In the genomic region with DNA sequence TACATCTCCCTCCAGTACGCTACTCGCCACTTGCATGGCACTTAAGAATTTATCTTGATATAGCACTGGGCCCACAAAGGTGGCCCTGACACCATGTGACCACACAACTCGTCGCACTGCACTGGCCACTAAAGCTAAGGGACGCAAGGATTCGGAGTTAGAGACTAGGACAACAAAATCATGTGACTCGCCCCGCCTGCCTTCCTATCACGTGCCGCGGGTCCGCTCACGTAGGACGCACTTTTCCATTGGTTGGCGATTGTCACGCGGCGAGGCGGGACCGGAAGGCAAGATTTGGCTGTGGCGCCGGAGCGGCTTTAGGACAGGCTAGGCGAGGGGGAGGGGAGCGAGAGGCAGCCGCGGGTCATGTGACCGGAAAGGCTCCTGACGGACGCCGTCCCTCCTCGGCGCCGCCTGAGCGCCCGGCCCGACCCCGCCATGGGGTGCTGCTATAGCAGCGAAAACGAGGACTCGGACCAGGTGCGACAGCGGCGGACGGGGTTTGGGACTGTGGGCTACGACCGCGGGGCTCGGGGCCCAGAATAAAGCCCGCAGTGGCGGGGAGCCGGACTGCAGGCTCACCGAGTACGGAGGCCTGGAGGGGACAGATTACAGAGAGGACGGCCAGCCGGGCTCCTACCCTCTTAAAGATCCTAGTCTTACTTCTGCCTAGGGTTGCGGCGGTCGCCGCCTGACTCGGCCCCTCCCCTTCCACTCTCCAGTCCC, we compare ENCODE assay signal across 8 mouse cellular contexts. TPM values are rescaled to one million over a fixed set of nuclear protein-coding genes. Genes with fewer than 3 reads are reported as not detected.
A peak's percentile ranks its signal among the peaks of the same experiment; 100 is the strongest.
DNase-seq lines count a peak whose midpoint lies in the region; ATAC-seq and TF ChIP-seq lines count a peak whose summit lies in the region.

A gene (plus strand): TSS at position 344 of the 726 bp plus-strand sequence.

- peak; percentile 89 for ATAC-seq in Patski
- peak; percentile 98 for ATAC-seq in hindbrain, embryonic 13.5 days (ENCODE audit: low FRiP score)

- peak within 1 kb of the TSS; percentile 97 for H3K27ac ChIP-seq in hindbrain, embryonic 13.5 days

- peak within 1 kb of the TSS; percentile 88 for H3K9ac ChIP-seq in hindbrain, embryonic 13.5 days

- peak; percentile 93 for DNase-seq in Patski (ENCODE audit: low read depth, low spot score)
- DNase-seq in cerebellum, postnatal 14 days, result peak; percentile 99 to 100
- DNase-seq in frontal cortex, postnatal 14 days (ENCODE audit: low spot score in 2 of 2), result peak; percentile 99 to 100
- DNase-seq in layer of hippocampus, postnatal 25 days (ENCODE audit: extremely low spot score in 1 of 2, low spot score in 1 of 2), result peak; percentile 96 to 97
- DNase-seq in lung, postnatal 25 days (ENCODE audit: low spot score), result peak; percentile 100
- DNase-seq in retina, embryonic 14.5 days (ENCODE audit: low spot score), result peak; percentile 99
- DNase-seq in thymus, postnatal 4 days, result peak; percentile 95

- CTCF ChIA-PET in Patski (lab: Charles Lee), result no interaction called here

- POLR2A ChIA-PET in Patski (lab: Charles Lee), result interaction anchor here (0.9 kb wide), 1 partner anchor 7 kb away, joined by 3 read pairs; no protein-coding TSS in a partner anchor

- WGBS in hindbrain, embryonic 13.5 days, result under 1% methylated on average over 60 of the region's 61 CpGs

- H3K4me3 ChIP-seq in hindbrain, embryonic 13.5 days, result peak within 1 kb of the TSS; percentile 77

- no peaks in the 10 kb centered on the region for H3K9me3 ChIP-seq in hindbrain, embryonic 13.5 days

- peaks cover 30% of the 10 kb centered on the region for H3K4me1 ChIP-seq in hindbrain, embryonic 13.5 days (replicated peaks)

- no peaks in the 10 kb centered on the region for H3K27me3 ChIP-seq in Patski
- no peaks in the 10 kb centered on the region for H3K27me3 ChIP-seq in hindbrain, embryonic 13.5 days

- H3K36me3 ChIP-seq in hindbrain, embryonic 13.5 days, result peaks cover 40% of the 10 kb centered on the region

- TF ChIP-seq CTCF in Patski (IDR thresholded peaks at IDR 0.05), result no peak

- H3K4me2 ChIP-seq in hindbrain, embryonic 13.5 days, result peak within 1 kb of the TSS; percentile 74

- in situ Hi-C loops in Patski (cut with MboI; ENCODE audit: low pct_unique_long_range_greater_than_20kb), result loop anchor here (10.0 kb wide), 1 partner anchor 241 kb away; a partner anchor contains a TSS

RNA-seq across cellular contexts. Expression of the gene that starts here (rescaled TPM):
- polyA plus RNA-seq in Patski (2021), result 130 TPM
- polyA plus RNA-seq in hindbrain, embryonic 13.5 days (2015; fragmentation: Nextera tagmentation; extraction: Ambion mirVana), result 151 and 156 TPM in 2 replicates
- 100 to 1,000 TPM in 1 of 2 experiments, 10 to 100 TPM in 1; 97.8 to 102 TPM for total RNA-seq in layer of hippocampus, postnatal 25 days (2021)

Comparison
In these comparisons a context has a peak if more than half of its experiments do, and no peak if none do; other contexts are left out.
1. Peak in every context shown above with its lines: DNase-seq, ATAC-seq, H3K4me3 ChIP-seq and H3K27ac ChIP-seq.